Mouse (Mus musculus) spleen, postnatal 36 days (tissue): ENCODE data around the gene Pik3c2g.

Experiments used
- DNase-seq, 2 experiments: peaks; one replicate each; pipeline ENCODE4 v3.0.0; 2022; ENCODE audit warnings: low spot score in 2 of 2, mixed read lengths in 1 of 2

Pik3c2g gene

DNA sequence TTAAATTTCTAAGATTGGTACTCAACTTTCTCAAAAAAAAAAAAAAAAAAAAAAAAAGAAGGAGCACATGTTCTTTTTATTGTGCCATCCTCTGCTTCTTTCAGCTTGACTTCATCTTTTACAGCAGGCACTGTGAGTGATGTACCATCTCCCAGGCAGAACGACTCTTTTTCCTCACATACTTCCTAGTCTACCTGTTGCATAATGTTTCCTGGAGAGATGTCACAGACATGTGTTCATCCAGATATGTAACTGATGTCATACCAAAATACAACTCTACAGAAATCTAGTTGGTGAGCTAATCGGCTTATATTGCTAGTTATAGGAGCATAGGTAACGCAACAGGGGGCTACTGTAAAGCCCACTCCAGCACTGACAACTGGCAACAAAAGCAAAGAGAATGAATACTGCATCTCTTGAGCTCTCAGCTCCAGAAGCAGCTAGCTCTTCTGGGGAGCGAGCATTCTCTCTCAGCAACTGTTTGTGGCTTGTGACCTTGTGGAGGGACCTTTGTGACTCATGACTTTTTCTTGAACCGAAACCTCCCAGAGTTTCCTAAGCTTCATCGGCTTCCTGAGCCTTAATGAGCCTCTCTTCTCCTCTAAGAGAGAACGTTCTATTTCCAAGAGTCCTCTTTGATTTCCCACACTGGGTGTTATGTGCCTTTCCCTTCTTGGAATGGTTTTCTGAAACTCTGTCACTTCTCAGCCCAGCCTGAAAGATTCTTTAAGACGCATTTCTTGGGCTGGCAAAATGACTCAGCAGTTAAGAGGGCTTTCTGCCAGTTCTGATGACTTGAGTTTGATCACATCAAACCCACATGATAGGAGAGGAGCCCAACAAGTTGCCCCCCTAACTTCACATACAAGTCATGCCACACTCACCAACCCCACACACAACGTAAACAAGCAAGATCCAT, 148.9 kb downstream of the Pik3c2g start:
- DNase-seq, result no peak

DNA sequence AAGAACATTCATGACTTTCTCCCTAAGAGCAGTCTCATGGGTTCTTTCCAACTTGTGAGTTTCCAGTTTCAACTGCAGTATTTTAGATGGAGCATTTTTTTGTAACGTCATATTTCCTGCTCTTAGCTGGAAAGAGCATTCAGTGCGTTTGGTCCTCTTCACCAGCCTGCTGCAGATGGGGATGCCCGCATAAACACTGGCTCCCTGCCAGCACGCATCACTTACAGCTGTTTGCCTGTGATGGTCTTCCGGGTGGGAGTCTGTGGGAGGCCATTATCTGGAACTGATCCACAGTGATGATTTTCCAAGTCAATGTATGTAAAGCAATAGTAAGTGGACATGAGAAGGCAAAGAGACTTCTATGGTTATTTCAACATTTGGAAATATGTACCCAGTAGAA, 151.3 kb downstream of the Pik3c2g start:
- DNase-seq, result no peak

- no peak for DNase-seq
Observed at GRCm38 (mm10) chr6:139742693-139743432, 155.8 kb downstream of the Pik3c2g start.

- no peak for DNase-seq
Observed at GRCm38 (mm10) chr6:139746758-139747479, 159.9 kb downstream of the Pik3c2g start.

- DNase-seq, result no peak
Observed at GRCm38 (mm10) chr6:139748091-139748771, 161.2 kb downstream of the Pik3c2g start.

DNA sequence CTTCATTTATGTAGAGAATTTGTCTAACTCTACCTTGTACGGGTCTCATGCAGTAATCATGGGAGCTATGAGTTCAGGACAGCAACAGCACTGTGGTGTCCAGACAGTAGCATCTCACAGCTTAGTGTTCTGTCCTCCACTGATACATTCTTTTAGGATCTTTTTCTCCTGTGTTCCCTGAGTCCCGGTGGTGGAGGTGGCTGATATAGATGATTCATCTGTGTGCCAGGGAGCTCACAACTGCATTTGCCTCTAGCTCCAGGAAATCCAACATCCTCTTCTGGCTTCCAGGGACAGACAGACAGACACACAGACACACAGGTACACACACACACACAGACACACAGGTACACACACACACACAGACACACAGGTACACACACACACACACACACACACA, 163.6 kb downstream of the Pik3c2g start:
- no peak for DNase-seq

DNA sequence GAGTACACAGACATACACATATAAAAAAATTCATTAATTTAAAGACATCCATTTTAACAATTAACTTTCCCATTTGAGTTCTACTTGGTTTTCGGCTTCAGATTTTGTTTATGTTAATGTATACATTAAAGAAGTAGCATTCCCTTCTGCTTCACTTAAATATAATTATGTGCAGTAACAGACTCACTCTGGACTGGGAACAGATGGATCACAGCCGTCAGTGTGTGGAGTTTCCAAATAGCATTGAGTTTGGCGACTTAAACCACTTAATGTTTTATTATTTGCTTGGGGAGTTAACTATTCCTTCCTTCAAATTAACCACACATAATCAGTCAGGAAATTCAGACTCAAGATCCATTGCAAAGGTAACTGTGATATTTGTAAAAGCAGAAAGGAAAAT, 164.0 kb downstream of the Pik3c2g start:
- DNase-seq, result no peak

DNA sequence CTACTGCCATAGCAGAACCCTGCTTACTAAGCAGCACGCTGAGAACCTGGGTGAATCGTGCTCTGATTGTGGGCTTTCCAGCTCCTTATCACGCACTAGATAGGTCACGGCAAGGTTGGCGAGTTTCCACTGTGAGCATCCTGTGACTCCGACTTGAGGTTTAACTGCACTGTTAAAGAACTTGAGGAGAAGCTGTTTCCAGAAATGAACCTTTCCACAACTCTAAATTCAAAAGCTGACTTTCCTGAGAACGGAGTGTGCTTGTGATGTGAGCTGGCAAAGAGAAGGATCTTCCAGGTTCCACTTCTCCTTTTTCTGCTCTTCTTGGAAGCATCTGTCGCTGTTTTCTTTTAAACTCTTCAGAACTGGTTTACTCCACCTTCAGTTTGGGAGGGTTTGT, 170.9 kb downstream of the Pik3c2g start:
- no peak for DNase-seq

GRCm38 (mm10) chr6:139760978-139761377, 174.0 kb downstream of the Pik3c2g start:
- no peak for DNase-seq

- no peak for DNase-seq
Observed at GRCm38 (mm10) chr6:139764398-139764797, 177.4 kb downstream of the Pik3c2g start.

DNA sequence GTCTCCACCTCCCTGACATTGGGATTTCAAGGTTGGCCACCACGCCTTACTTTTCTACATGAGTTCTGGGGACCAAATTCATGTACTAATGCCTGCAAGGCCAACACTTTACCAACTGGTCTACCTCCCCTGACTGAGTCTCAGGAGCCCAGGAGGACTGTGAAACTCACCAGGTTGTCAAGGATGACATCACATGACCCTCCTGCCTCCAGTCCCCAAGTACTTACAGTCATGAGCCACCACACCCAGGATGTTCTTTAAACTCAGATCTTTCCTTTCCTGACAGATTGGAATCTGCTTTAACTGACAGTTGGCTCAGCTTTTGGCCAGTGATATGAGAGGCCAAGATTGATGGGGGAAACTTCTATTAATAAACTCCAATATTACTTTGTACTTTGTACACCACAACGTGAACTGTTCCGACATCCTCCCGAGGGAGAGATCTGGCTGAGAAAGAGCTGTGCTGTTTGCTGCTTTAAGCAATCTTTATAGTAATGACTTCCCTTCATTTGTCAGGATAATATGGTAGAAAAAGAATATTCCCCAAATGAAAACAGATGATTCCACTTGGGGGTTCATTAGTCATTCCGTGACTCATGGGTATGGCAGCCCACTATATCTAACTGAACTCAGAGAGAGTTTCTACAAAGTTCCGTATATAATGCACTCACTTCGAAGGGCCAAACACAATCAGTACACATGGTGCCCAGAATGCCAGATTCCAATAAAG, 182.9 kb downstream of the Pik3c2g start:
- DNase-seq, result no peak

DNA sequence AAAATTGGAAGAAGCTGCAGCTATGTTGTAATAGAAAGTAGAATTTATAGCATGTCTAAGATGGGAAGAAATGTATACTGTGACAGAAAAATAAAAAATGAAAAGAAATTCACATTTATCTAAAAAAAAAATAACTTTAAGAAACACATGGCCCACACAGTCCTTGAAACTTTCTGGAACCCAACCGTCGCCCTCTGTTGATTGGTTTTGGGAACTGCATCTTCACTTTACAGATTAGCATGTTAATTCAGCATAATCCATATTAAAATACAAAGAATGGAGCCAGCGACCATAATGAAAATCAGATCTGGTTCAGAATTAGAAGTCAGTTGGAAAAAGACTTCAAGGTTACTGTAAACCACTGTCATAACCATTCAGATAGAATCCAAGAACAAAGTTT, 183.5 kb downstream of the Pik3c2g start:
- DNase-seq, result no peak

DNA sequence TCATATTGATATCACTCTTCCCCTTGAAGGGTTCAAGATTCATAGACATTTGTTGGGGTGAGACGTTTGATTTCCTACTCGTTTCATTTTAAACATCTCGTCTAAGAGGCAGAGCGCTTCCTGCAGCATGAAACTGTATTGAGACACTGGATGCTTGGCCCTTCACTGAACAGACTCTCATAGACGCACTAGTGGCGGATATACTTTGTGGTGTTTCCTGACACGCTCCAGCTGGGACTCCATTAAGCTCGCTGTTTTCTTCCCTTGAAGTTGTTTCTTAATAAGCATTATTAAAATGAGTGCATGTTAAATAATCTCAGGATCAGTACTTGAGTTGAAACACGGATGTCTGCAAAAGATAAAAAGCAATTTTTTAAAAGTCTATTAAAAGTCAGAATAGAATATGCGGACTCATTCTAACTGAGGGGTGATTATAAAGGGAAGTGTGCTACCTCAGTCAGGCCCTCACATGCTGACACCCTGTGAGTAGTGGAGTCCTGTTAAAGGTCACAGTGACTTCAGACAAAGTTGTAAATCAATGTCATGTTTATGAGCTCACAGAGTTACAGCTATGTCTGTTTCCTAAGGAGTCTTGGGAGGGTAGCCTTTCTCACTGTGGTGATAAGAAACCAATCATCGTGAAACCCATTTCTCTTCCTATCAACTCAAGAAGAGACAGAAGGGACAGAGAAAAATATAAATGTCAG, 190.7 kb downstream of the Pik3c2g start:
- no peak for DNase-seq

GRCm38 (mm10) chr6:139780028-139780427, 193.0 kb downstream of the Pik3c2g start:
- DNase-seq, result no peak

DNA sequence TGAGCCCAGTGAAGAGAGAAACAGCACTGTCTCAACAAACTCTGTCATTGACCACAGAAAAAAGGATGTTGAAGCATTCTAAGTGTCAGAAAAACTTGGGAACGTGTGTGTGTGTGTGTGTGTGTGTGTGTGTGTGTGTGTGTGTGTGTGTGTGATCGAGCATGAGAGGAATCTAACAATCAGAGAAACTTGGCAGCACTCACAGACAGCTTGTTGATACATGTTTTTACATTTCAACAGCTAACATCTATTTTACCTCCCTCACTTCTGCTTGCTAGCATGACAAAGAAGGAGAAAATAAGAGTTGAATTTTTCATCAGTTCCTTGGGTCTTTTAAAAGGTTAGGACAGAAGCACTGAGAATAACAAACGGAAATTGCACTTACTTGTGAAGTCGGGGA, 202.5 kb downstream of the Pik3c2g start:
- DNase-seq, result no peak

DNA sequence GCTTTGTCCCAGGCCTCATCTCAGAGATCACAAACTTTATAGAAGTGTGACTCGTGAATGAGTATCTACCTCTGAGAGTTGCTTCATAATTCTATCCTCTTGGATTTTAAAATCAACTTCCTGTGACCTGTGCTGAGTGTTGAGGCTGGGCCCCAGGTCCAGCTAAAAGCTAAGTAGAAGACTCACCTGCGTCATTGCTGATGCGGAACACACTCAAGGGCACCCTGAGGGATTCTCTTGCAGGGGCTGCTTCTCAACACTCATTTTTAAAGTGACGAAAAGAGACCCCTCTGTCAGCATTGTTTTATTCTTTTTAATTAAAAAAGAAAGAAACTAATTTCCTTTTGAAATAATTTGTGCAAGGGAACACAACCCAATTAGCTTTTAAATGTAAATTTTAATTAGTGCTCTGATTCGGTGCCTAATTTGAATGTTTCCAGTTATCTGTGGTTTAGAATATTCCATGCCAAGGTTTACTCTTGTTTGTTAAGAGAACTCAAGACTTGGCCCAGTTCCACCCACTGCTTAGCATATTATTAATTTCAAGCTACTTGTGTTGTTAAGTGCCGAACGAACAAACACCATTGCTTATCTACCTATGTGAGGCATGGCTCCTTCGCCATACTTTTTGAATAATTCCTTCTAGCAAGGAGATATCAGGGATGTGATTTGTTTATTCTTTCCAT, 212.7 kb downstream of the Pik3c2g start:
- no peak for DNase-seq

- no peak for DNase-seq
Observed at GRCm38 (mm10) chr6:139821916-139822315, 234.9 kb downstream of the Pik3c2g start.

DNA sequence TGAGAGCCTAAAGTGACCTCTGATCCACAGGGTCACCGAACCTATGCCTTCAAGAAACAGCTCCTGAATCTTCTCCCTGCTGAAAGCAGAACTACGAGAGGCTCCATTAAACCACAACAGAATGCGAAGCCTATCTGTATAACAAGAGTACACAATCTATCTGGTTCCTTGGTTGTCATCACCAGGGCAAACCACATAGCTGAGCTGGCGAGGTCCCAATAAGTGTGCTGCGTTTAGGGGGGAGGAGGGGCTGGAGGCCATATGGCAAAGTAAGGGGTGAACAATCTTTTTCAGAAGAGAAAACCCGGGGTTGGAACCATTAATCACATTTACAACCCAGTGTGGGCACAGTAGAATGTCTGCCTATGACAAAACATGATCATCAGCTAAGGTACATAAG, 251.2 kb downstream of the Pik3c2g start:
- DNase-seq, result no peak

DNA sequence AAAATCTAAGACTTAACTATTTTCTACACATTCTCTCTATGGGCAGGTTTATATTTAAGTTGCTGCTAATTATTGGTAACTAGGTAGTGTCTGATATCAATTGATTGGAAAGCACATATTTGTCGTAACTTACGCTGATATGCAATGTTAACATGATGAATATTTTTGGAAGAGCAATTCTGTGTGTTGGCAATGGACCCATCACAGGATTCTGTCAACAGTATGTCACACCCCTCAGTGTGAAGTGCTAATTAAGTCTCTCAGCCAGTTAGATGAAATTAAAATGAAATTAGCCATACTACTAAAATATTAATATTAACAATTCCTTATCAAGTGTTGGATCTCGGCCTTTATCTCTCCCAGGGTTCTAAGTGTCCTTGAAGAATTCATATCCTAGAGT, 251.7 kb downstream of the Pik3c2g start:
- no peak for DNase-seq

DNA sequence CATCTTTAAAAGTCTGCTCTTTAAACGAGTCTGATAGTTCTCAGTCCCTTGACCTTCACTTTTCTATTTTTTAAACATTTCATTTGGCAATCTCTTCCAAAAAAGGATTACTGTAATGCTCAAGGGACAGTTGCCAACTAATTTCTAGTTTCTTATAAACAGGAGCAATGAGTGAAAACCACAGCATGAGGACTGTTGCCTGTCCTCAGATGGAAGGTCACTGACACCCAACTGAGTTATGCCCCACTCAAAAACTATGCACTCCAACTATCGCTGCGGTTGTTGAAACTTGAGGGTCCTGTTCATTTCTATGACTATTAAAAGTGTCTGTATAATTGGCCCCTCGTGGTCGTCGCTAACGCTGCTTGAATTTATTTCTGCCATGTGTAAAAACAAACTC, 252.9 kb downstream of the Pik3c2g start:
- no peak for DNase-seq
